ENCODE assay signal across 9 mouse cellular contexts in genomic region chr3:159847410-159848016, GRCm38 (mm10). TPM values are rescaled to one million over a fixed set of nuclear protein-coding genes. Genes with fewer than 3 reads are reported as not detected.
DNase-seq lines count a peak whose midpoint lies in the region; ATAC-seq and TF ChIP-seq lines count a peak whose summit lies in the region.
"Had no signal": no experiment of that assay in that cellular context is flagged by ENCODE, and none has a peak within 500 bp of the region (broad histone marks: within the 10 kb centered on the region; RNA-seq: fewer than 3 reads in every experiment).

No protein-coding gene starts in this region.

- H3K9me3 ChIP-seq in heart, embryonic 10.5 days = no peaks in the 10 kb centered on the region
- H3K9me3 ChIP-seq in lung, embryonic 14.5 days (ENCODE audit: low read depth, low read length) = no peaks in the 10 kb centered on the region
- no peaks in the 10 kb centered on the region for H3K9me3 ChIP-seq in intestine, embryonic 16.5 days (ENCODE audit: control insufficient read depth, low read length)
- H3K9me3 ChIP-seq: neural tube, embryonic 15.5 days had no signal

- no peak for TF ChIP-seq CTCF in lung, embryonic 14.5 days (IDR thresholded peaks at IDR 0.05; ENCODE audit: low read depth)
- no peak for TF ChIP-seq CTCF in cerebellum, adult 2 months (IDR thresholded peaks at IDR 0.05; ENCODE audit: borderline replicate concordance, insufficient read depth, low read depth, low read length)

- ATAC-seq in lung, embryonic 14.5 days (ENCODE audit: insufficient read depth) = peak; percentile 95
- peak; percentile 91 for ATAC-seq in intestine, embryonic 16.5 days

- peaks cover 3% of the 10 kb centered on the region for H3K4me1 ChIP-seq in heart, embryonic 10.5 days
- H3K4me1 ChIP-seq in lung, embryonic 14.5 days (ENCODE audit: insufficient read depth) = no peaks in the 10 kb centered on the region
- H3K4me1 ChIP-seq in intestine, embryonic 16.5 days (ENCODE audit: control insufficient read depth, insufficient read depth, low read length) = 0 out of 2 replicates have a peak, but pooled peaks cover 2% of the 10 kb centered on the region
- H3K4me1 ChIP-seq in cerebellum, adult 2 months (ENCODE audit: control insufficient read depth, insufficient read depth, low read length) = no peaks in the 10 kb centered on the region

- TF ChIP-seq POLR2A in cerebellum, adult 2 months (IDR thresholded peaks at IDR 0.05; ENCODE audit: borderline replicate concordance, insufficient read depth, low read length) = no peak

- no peak overlapping the region for H3K9ac ChIP-seq in lung, embryonic 14.5 days
- H3K9ac ChIP-seq in intestine, embryonic 16.5 days (ENCODE audit: low read depth, low read length) = no peak overlapping the region
- H3K9ac ChIP-seq: neural tube, embryonic 15.5 days had no signal

- H3K27me3 ChIP-seq in heart, embryonic 10.5 days (ENCODE audit: insufficient read depth, poor library complexity, severe bottlenecking) = no peaks in the 10 kb centered on the region
- H3K27me3 ChIP-seq in lung, embryonic 14.5 days (ENCODE audit: insufficient read depth, low read length) = no peaks in the 10 kb centered on the region
- H3K27me3 ChIP-seq in intestine, embryonic 16.5 days (replicated peaks; ENCODE audit: control insufficient read depth, insufficient read depth, low read length) = no peaks in the 10 kb centered on the region
- H3K27me3 ChIP-seq in cerebellum, adult 2 months (ENCODE audit: control insufficient read depth, insufficient read depth, low read length) = no peaks in the 10 kb centered on the region
- H3K27me3 ChIP-seq: neural tube, embryonic 15.5 days had no signal

- DNase-seq in heart, embryonic 10.5 days (ENCODE audit: low spot score) = no peak
- no peak for DNase-seq in heart, postnatal 4 days
- DNase-seq in lung, embryonic 14.5 days = peak; percentile 62
- DNase-seq in lung, postnatal 4 days = no peak
- DNase-seq in yolk sac, embryonic 10.5 days (ENCODE audit: low spot score) = peak; percentile 31
- no peak for DNase-seq in cerebellum, adult 2 months
- no peak for DNase-seq in ovary, adult 18-20 months (ENCODE audit: low spot score)

- 30% methylated on average over 2 of the region's 2 CpGs for WGBS in heart, embryonic 10.5 days
- 33% methylated on average over 2 of the region's 2 CpGs for WGBS in lung, embryonic 14.5 days
- WGBS in intestine, embryonic 16.5 days = 33% methylated on average over 2 of the region's 2 CpGs
- WGBS in cerebellum, adult 2 months = 96% methylated on average over 2 of the region's 2 CpGs

- H3K4me2 ChIP-seq in lung, embryonic 14.5 days = 0 out of 2 replicates have a peak overlapping the region, but pooled peaks have one; percentile 5
- no peak overlapping the region for H3K4me2 ChIP-seq in intestine, embryonic 16.5 days (ENCODE audit: low read depth, low read length)
- H3K4me2 ChIP-seq: neural tube, embryonic 15.5 days had no signal

- peak overlapping the region; percentile 22; the same call in 1 of the 2 replicates for H3K4me3 ChIP-seq in heart, embryonic 10.5 days
- H3K4me3 ChIP-seq in lung, embryonic 14.5 days (ENCODE audit: low read depth, low read length) = no peak overlapping the region
- no peak overlapping the region for H3K4me3 ChIP-seq in intestine, embryonic 16.5 days (ENCODE audit: low read length)
- no peak overlapping the region for H3K4me3 ChIP-seq in cerebellum, adult 2 months (replicated peaks; ENCODE audit: insufficient read depth, low read depth, low read length)
- H3K4me3 ChIP-seq: neural tube, embryonic 15.5 days had no signal

- H3K27ac ChIP-seq in heart, embryonic 10.5 days = peak overlapping the region; percentile 11; the same call in 1 of the 2 replicates
- H3K27ac ChIP-seq in lung, embryonic 14.5 days (ENCODE audit: low read depth) = peak overlapping the region; percentile 68
- H3K27ac ChIP-seq in intestine, embryonic 16.5 days (ENCODE audit: low read length) = no peak overlapping the region
- H3K27ac ChIP-seq in cerebellum, adult 2 months (ENCODE audit: insufficient read depth, low read length) = no peak overlapping the region
- H3K27ac ChIP-seq: neural tube, embryonic 15.5 days had no signal

- no peaks in the 10 kb centered on the region for H3K36me3 ChIP-seq in heart, embryonic 10.5 days
- no peaks in the 10 kb centered on the region for H3K36me3 ChIP-seq in lung, embryonic 14.5 days (ENCODE audit: insufficient read depth)
- no peaks in the 10 kb centered on the region for H3K36me3 ChIP-seq in intestine, embryonic 16.5 days (ENCODE audit: control insufficient read depth, insufficient read depth, low read length)
- H3K36me3 ChIP-seq: neural tube, embryonic 15.5 days had no signal

RNA-seq across cellular contexts. Expression of gene Wls, which starts 8.0 kb away (rescaled TPM):
- polyA plus RNA-seq in heart, embryonic 10.5 days (2016; fragmentation: Nextera tagmentation; extraction: Ambion mirVana) = 135 and 139 TPM in 2 replicates
- 100 to 1,000 TPM; 116 TPM for total RNA-seq in heart, postnatal 4 days (2021)
- 153 and 167 TPM in 2 replicates for polyA plus RNA-seq in lung, embryonic 14.5 days (2014; fragmentation: Nextera tagmentation; extraction: Ambion mirVana)
- 67.2 and 73.2 TPM in 2 replicates for polyA plus RNA-seq in intestine, embryonic 16.5 days (2015; fragmentation: Nextera tagmentation; extraction: Ambion mirVana)
- polyA plus RNA-seq in cerebellum, adult 2 months (2012; rRNA removed) = 25.5 and 29.4 TPM in 2 replicates

Comparison
In these comparisons a context has a peak if more than half of its experiments do, and no peak if none do; other contexts are left out.
1. DNase-seq: peak in lung, embryonic 14.5 days (single experiment) and yolk sac, embryonic 10.5 days (single experiment); none in heart, embryonic 10.5 days (single experiment), heart, postnatal 4 days (single experiment), lung, postnatal 4 days (0 of 2), cerebellum, adult 2 months (0 of 2) and ovary, adult 18-20 months (single experiment).
2. H3K27ac ChIP-seq: peak in heart, embryonic 10.5 days (single experiment) and lung, embryonic 14.5 days (single experiment); none in intestine, embryonic 16.5 days (single experiment) and cerebellum, adult 2 months (single experiment).